Mouse (Mus musculus) lung, postnatal 0 days (tissue): ENCODE data around the gene Cdh4.

Source experiments
- CTCF ChIP-seq: IDR thresholded peaks from 2 replicates; pipeline ENCODE4 v1.5.1; 2016; ENCODE audit warnings: antibody characterized with exemption, mild to moderate bottlenecking
- EP300 ChIP-seq: IDR thresholded peaks from 2 replicates; pipeline ENCODE4 v1.6.1; 2016; ENCODE audit warnings: antibody characterized with exemption, mild to moderate bottlenecking, control low read depth

DNA sequence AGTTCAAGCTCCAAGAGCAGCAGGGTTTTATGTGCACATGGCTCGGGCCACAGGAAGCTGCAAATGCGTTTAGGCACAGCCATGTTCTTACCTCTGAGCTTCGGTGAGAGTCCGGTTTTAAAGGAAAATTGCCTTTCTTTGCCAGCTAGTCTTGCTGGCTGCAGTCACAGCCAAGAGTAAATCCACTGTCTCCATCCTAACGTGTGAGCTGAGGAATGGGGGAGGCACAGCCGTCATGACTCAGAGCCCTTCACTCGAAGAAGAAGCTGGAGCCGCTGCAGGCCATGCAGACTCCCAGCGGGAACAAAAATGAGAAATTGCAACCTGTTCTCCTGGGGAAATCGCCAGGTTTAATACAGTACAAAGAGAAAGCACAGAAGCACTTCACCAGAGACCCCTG, 395.0 kb downstream of the Cdh4 start:
- TF ChIP-seq CTCF (no peak), EP300 (no peak)
